Mouse (Mus musculus) CD4-positive, CD25-positive, alpha-beta regulatory T cell, adult 4 months (primary cell): ENCODE measurements around the gene Ubr1. TPM values are rescaled to one million over a fixed set of nuclear protein-coding genes. Genes with fewer than 3 reads are reported as not detected.
A peak's percentile ranks its signal among the peaks of the same experiment; 100 is the strongest.
"Not testable (repeated sequence)": the region's sequence is repeated elsewhere in the genome, so short reads cannot be mapped to it uniquely, and the experiment has no call there.

ENCODE experiments used
- ATAC-seq: one replicate; pipeline ENCODE4 v1.8.0; 2017
- polyA plus RNA-seq, 2 experiments: library from polyadenylated mRNA; unstranded; fragments of 100-300 nt; shearing (Covaris generic); gene quantifications; one replicate each; pipeline ENCODE4 v1.2.1; 2017

The Ubr1 gene
- polyA plus RNA-seq, 2 experiments from 2014 or later, result 46.2 to 47.3 TPM

GRCm38 (mm10) chr2:120976308-120976707 is 5.8 kb upstream of the Ubr1 start:
- ATAC-seq, result no peak

GRCm38 (mm10) chr2:120972964-120973363 is 2.4 kb upstream of the Ubr1 start:
- no peak for ATAC-seq

- ATAC-seq, result not testable (repeated sequence)
Observed at GRCm38 (mm10) chr2:120972257-120972656, 1.7 kb upstream of the Ubr1 start.

GRCm38 (mm10) chr2:120971766-120972165 is 1.3 kb upstream of the Ubr1 start:
- ATAC-seq, result no peak

DNA sequence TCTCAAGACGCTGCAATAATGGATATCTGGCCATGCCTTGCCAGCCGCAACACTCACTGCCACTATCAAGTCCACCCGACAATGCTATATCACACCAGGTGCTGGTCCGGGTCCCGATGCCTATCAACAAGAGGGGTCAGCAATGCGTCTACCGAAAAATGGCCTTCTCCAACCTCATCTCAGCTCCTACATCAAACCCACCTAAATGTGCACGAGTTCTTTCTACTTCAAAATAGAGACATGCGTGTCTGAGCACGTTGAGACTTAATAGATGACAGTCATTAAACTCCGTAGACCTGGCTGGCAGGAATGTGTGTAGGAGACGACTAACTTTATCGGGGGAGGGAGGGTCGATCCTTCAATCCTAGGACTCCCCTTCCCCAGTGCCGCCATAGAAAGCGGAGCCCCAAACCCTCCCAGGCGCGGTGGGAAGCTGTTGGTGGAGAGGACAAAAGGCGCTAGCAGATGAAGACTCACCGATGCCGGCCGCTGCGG is 423 bp downstream of the Ubr1 start:
- no peak for ATAC-seq

DNA sequence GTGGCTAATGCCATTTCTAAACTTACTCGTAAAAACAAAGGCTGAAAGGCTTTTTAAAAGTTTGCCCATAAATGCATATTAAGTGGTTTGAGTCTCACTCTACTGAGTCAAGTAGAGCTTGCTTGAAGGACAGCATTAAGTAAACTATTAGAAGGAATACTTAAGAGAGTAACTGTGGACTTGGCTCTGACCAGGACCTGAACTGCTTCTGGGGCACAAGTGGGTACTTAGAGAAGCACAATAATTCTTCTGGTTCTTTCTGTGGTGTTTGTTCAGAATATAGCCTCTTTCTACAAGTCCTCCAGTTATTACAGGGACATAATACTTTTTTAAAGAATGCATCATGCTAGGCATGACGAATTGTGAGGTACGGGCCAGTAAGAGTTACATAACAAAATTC is 5.0 kb downstream of the Ubr1 start:
- no peak for ATAC-seq

- no peak for ATAC-seq
Observed at GRCm38 (mm10) chr2:120963110-120963509, 7.4 kb downstream of the Ubr1 start.

DNA sequence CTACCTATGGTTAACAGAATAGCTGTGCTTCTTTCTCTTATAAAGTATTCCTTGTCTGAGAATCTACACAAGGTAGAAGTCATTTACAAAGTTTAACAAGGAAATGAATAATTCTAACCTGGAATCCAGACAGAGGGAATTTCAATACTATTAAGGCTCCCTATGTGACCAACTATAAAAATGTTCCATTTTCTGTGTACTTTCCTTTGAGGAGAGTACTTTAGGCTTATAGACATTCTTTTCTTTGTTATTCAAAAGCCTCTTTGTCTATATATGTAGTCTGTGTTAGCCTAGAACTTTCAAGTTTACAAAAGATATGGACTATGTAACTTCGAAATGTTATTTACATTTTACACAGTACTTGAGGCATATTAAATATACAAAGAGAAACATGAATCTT is 10.3 kb downstream of the Ubr1 start:
- no peak for ATAC-seq

DNA sequence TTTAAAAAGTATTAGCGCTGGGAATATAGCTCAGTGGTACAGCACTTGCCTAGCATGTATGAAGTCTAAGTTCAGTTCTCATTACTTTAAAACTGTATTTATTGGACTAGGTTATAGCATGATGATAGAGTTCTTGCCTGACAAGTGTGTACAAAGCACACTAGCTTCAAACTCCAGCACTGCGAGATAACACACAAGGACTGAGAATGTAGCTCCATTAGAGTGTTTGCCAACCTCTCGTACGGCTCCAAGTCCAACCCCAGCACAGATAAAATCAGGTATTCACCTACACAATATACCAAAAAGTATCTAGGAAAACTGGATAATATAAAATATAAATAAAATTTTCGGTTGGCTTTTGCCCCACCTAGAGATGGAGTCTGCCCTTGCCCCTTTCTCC is 10.7 kb downstream of the Ubr1 start:
- no peak for ATAC-seq

GRCm38 (mm10) chr2:120959363-120959762 is 11.2 kb downstream of the Ubr1 start:
- ATAC-seq, result no peak

GRCm38 (mm10) chr2:120952176-120952938 is 18.2 kb downstream of the Ubr1 start:
- ATAC-seq, result no peak

DNA sequence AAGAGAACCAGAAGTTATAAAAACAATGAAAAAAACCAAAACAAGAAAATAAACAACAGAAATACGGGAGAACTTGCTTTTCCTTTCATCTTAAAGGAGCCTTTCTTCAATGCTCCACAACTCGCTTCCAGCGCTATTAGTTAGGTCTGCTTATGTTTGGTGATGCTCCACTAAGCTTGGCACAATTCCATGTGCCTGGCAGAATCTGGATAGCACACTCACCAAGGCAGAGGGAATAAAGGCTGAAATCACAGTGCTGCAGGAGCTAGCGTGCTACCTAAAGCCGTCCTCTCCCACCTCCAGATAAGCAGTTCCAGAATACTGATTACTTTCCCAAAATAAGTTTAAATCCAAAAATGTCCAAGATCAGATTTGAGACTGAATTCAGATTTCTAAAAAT is 19.3 kb downstream of the Ubr1 start:
- ATAC-seq, result no peak

GRCm38 (mm10) chr2:120933038-120933437 is 37.5 kb downstream of the Ubr1 start:
- ATAC-seq, result no peak

DNA sequence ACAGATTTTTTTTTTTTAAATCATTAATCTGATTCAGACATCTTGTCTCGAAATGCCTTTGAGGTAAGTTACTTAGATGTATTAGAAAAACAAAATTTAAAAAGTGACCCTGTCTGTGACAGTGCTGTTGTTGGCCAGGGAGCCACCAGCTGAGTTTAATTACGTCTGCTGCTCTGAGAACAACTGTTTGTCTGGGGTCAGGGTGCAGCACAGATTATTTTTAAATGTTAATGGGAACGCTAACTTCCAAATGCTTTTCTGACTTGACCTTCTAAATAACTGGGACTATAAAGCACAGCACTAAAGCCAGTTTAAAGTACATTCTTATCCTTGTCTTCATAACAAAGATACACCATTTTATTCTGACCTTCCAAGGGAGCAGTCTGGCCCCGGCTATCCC is 61.0 kb downstream of the Ubr1 start:
- no peak for ATAC-seq

DNA sequence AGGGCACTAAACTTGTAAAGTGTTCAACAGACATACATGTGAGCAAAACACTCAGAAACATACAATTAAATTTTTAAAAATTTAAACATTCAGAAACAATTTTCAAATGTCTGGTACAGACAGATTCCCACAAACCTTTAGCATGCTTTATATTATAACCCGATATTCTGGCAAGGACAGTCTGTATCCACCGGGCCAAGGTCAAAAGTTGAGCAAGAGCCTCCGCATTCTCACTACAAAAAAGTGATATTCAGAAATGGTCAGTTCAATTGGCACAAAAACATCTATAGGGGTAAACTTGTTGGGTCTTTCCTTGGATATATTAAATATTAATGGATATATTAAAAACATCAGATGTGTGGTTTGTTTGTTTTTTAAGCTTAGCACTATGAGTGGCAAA is 74.2 kb downstream of the Ubr1 start:
- no peak for ATAC-seq

- peak; percentile 89 for ATAC-seq
Observed at GRCm38 (mm10) chr2:120887601-120888000, 82.9 kb downstream of the Ubr1 start.

DNA sequence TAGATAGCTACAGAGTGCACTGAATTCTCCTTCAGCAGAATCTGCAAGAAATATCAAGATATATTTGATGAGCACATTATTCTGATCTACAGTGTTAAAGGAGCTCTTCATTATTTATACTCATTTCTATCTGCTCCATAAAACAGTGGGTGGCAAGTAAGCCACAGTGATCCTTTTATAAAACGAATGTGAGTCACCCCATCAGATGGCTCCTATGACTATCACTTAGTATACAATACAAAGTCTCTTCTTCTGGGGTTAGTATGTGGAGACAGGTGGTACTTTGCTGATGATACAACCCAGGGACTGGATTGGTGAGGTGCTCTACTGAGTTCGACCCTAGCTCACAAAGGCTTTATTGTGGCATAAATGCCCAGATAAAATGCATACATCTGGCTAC is 97.3 kb downstream of the Ubr1 start:
- no peak for ATAC-seq

DNA sequence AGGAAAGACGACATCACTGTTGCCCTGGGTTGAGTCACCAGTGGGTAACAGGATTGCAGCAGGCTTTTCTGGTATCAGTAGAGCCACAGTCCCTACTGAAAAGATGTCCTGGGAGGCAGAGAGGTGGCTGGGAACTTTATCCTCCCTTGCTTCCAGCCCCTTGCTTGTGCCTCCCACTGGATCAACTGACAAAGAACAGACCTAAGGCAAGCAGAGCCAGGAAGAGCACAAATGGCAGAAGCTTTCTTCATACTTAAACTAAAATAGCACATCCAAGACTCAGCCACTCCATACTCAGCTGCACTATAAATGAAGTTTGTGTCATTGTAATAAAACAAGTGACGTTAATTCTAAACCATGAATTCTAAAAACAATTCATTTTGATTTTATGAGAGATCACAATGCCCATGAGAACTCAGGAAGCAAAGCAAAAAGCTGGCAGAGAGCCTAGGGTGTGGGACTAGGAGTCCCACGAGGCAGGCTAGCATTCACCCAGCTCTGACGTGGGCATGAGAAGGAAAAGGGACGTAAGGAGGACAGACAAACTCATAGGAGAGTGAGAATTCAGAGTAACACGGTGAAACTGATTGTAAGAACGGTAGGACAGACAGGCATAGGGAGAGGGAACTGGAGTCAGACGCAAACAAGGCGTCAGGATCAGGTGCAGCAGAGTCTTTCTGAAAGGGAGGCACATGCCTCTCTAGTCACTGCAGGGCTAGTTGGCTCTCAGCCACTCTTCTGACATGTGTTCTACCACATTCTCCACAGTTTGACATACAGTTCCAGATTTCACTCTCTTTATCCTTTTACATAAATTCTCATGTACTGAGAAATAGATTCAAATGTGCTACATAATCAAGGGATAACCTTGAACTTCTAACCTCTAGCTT is 98.8 kb downstream of the Ubr1 start:
- no peak for ATAC-seq

- no peak for ATAC-seq
Observed at GRCm38 (mm10) chr2:120867336-120867735, 103.2 kb downstream of the Ubr1 start.

DNA sequence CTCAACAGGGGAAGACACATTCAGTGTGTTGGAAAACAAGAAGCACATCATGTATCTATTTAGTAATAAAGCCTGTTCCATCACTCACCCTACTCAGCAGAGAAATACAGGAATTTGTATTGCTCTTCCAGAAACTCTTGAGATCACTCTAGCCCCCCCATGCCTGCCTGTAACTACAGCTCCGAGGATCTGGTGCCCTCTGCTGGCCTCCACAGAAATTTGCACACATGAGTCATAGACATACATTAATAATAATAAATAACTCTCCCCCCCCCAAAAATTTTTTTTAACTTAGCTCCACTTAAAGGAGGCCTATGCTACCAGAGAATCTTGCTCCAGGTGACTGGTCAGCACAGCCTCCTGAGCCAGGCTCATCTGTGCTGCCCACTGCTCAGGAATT is 104.0 kb downstream of the Ubr1 start:
- ATAC-seq, result peak; percentile 53

- no peak for ATAC-seq
Observed at GRCm38 (mm10) chr2:120863389-120863788, 107.1 kb downstream of the Ubr1 start.

DNA sequence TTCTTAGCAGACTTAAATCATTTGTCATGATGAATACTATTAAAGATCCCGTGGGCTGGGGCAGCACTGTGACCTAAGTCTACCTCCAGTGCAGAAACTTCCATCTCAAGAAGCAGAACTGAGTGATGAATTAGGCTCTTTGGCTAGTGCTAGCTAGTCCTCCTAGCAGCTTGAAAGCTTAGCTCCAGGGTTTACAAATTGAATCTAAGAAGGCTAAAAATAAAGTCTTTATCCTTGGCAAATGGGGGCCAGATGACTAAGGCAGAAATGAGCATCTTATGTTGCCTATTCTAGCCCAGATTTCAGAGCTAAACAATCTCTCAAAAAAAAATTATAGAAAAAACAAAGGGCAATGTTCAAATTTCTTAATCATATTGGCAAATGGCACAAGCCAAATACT is 109.8 kb downstream of the Ubr1 start:
- ATAC-seq, result no peak

DNA sequence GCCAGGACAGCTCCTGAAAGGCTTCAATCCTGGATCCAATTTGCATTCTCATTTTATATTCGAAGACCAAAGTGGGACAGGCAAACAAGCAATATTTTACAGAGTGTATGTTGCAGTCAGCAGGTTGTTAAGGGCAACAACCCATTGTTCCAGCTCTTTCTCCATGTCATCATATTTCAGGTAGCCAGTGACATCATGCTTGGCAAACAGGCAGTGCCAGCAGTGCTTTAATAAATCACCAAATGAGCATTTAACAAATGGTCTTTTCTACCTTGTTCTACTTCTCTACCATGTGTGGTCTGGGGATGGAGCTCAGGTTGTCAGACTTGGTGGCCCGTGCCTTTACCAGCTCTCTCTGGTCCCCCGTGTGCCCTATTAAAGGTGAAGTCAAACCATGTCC is 112.4 kb downstream of the Ubr1 start:
- ATAC-seq, result no peak

DNA sequence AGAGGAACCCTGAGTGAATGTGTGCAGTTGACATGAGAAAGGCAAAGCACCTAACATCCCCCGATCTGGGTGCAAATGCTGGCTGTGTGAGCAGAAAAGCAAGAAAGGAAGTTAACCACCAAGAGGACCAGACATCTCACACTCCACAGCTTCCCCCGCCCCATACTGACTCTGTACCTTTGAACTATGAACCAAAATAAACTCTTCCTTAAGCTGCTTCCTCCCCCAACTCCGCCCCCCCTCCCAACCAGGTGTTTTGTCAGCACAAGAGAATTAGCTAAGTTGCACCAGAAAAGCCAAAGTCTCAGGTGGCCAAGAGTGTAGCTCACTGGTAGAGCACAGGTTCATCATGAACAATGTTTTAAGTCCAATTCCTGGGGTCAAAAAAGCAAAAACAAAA is 117.4 kb downstream of the Ubr1 start:
- ATAC-seq, result no peak
